Comparison of ENCODE assay signal across 7 mouse cellular contexts in the genomic region with DNA sequence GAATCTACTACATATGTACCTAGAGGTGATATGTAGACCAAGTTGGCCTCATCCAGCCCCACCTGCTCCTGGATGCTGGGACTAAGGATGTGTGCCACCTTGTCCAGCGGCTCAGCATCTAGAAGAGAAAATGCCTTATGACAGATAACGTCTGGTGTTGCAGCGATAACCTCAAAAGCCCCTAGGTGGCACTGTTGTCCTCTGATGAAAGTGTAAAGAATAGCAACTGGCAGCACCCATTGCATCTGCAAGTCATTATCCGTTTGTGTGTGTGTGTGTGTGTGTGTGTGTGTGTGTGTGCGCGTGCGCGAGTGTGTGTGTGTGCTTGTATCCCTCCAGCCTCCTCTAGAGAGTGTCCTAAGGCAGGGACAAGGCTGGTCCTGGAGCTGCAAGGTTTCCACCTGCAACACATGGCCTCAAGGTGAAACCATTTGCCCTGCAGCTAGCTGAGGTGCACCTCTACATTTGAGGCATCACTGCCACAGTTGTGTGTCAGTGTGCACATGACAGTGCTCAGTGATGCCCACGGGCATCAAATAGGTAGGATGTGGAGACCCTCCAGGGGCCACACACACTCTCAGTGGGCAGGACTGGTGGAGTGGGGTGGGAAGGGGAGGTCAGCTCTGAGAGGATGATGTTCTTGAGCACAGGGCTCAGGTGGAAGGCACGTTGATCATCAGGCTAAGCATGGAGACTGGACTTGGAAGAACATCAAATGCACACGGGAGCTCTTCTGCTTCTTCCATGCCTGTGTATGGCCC. TPM values are rescaled to one million over a fixed set of nuclear protein-coding genes. Genes with fewer than 3 reads are reported as not detected.
DNase-seq lines count a peak whose midpoint lies in the region; ATAC-seq lines count a peak whose summit lies in the region.

No protein-coding gene starts in this region.

- WGBS in intestine, embryonic 14.5 days = 30% methylated on average over 11 of the region's 11 CpGs

- no peak overlapping the region for H3K4me2 ChIP-seq in intestine, embryonic 14.5 days (ENCODE audit: low read length)

- peaks cover 16% of the 10 kb centered on the region; the same call in 1 of the 2 replicates for H3K36me3 ChIP-seq in intestine, embryonic 14.5 days (ENCODE audit: control insufficient read depth, insufficient read depth, low read length)

- no peak overlapping the region for H3K4me3 ChIP-seq in intestine, embryonic 14.5 days (ENCODE audit: low read depth, low read length)

- H3K27ac ChIP-seq in intestine, embryonic 14.5 days (ENCODE audit: low read depth) = no peak overlapping the region

- H3K9me3 ChIP-seq in intestine, embryonic 14.5 days (ENCODE audit: control insufficient read depth, low read length) = no peaks in the 10 kb centered on the region

- peak; percentile 72 for ATAC-seq in intestine, embryonic 14.5 days (replicated peaks; ENCODE audit: low FRiP score, low TSS enrichment, low read depth)
- ATAC-seq in megakaryocyte-erythroid progenitor cell, adult 5-6 weeks (replicated peaks; ENCODE audit: low FRiP score, low TSS enrichment, poor library complexity, severe bottlenecking) = peak; percentile 94

- intact Hi-C loops in gastrocnemius, postnatal 14 days (cut with DNase I; ENCODE audit: low total_unique reads) = loop anchor here (5.0 kb wide), 1 partner anchor 183 kb away; no protein-coding TSS in a partner anchor
- intact Hi-C loops in left cerebral cortex, postnatal 10 days (cut with DNase I) = loop anchor here (10.0 kb wide), 1 partner anchor 256 kb away; no protein-coding TSS in a partner anchor

- no peak overlapping the region for H3K9ac ChIP-seq in intestine, embryonic 14.5 days (ENCODE audit: low read length)

- H3K4me1 ChIP-seq in intestine, embryonic 14.5 days (replicated peaks; ENCODE audit: control insufficient read depth, insufficient read depth, low read length) = no peaks in the 10 kb centered on the region

- DNase-seq in adrenal gland, adult (ENCODE audit: inconsistent age in 2 of 2, low spot score in 1 of 2) = peak; percentile 66 to 89
- peak; percentile 95 for DNase-seq in embryo, embryonic 10.5 days (ENCODE audit: low spot score)
- peak; percentile 76 for DNase-seq in gastrocnemius, postnatal 14 days
- peak; percentile 86 for DNase-seq in intestine, embryonic 14.5 days (ENCODE audit: low spot score)
- peak; percentile 81 to 82 for DNase-seq in left cerebral cortex, postnatal 10 days (ENCODE audit: extremely low spot score in 1 of 2, low spot score in 2 of 2)
- DNase-seq in right cerebral cortex, postnatal 36 days (ENCODE audit: low spot score in 2 of 2) = peak; percentile 60 to 61

- H3K27me3 ChIP-seq in intestine, embryonic 14.5 days (replicated peaks; ENCODE audit: control insufficient read depth, insufficient read depth, low read length) = no peaks in the 10 kb centered on the region

RNA-seq across cellular contexts. Expression of a gene that starts 27.5 kb away (rescaled TPM):
- total RNA-seq in gastrocnemius, postnatal 14 days (2021) = 1 to 10 TPM; 6.6 to 8.4 TPM
- 7.6 and 9.1 TPM in 2 replicates for polyA plus RNA-seq in intestine, embryonic 14.5 days (2014; fragmentation: Nextera tagmentation; extraction: Ambion mirVana)
- total RNA-seq in left cerebral cortex, postnatal 10 days (2021) = 10 to 100 TPM; 37.6 to 45.2 TPM
- total RNA-seq in megakaryocyte-erythroid progenitor cell, adult 5-6 weeks (2014; fragmentation: Nextera tagmentation) = 3.7 and 9.7 TPM in 2 replicates
- 7.7 and 8.6 TPM in 2 replicates for total RNA-seq in megakaryocyte-erythroid progenitor cell, adult 5-6 weeks (2017)

RNA-seq across cellular contexts. Expression of a gene that starts 27.7 kb away (rescaled TPM):
- under 1 TPM; 0.16 to 0.20 TPM for total RNA-seq in gastrocnemius, postnatal 14 days (2021)
- 1.3 and 1.4 TPM in 2 replicates for polyA plus RNA-seq in intestine, embryonic 14.5 days (2014; fragmentation: Nextera tagmentation; extraction: Ambion mirVana)
- total RNA-seq in left cerebral cortex, postnatal 10 days (2021) = 1 to 10 TPM; 4.4 to 4.5 TPM
- total RNA-seq in megakaryocyte-erythroid progenitor cell, adult 5-6 weeks (2014; fragmentation: Nextera tagmentation) = 0.77 and 1.1 TPM in 2 replicates
- 1.3 and 1.6 TPM in 2 replicates for total RNA-seq in megakaryocyte-erythroid progenitor cell, adult 5-6 weeks (2017)

RNA-seq across cellular contexts. Expression of a gene that starts 29.5 kb away (rescaled TPM):
- under 1 TPM in 1 of 2 experiments, not detected in 1; 0.18 TPM for total RNA-seq in gastrocnemius, postnatal 14 days (2021)
- 0.34 and 1.4 TPM in 2 replicates for polyA plus RNA-seq in intestine, embryonic 14.5 days (2014; fragmentation: Nextera tagmentation; extraction: Ambion mirVana)
- not detected for total RNA-seq in left cerebral cortex, postnatal 10 days (2021)
- 415 TPM in 1 of 2 replicates, not detected in the other for total RNA-seq in megakaryocyte-erythroid progenitor cell, adult 5-6 weeks (2014; fragmentation: Nextera tagmentation)
- total RNA-seq in megakaryocyte-erythroid progenitor cell, adult 5-6 weeks (2017) = 12.5 and 64.5 TPM in 2 replicates

RNA-seq across cellular contexts. Expression of a gene that starts 41.0 kb away (rescaled TPM):
- 10 to 100 TPM; 10.2 to 10.3 TPM for total RNA-seq in gastrocnemius, postnatal 14 days (2021)
- polyA plus RNA-seq in intestine, embryonic 14.5 days (2014; fragmentation: Nextera tagmentation; extraction: Ambion mirVana) = 17.6 and 18.7 TPM in 2 replicates
- 10 to 100 TPM; 49.0 to 50.1 TPM for total RNA-seq in left cerebral cortex, postnatal 10 days (2021)
- 17.7 and 24.3 TPM in 2 replicates for total RNA-seq in megakaryocyte-erythroid progenitor cell, adult 5-6 weeks (2014; fragmentation: Nextera tagmentation)
- total RNA-seq in megakaryocyte-erythroid progenitor cell, adult 5-6 weeks (2017) = 1.9 and 11.0 TPM in 2 replicates
